Mouse (Mus musculus) small intestine, adult 2 months (tissue): ENCODE results near the gene Tsen34.
"Not testable (repeated sequence)": the region's sequence is repeated elsewhere in the genome, so short reads cannot be mapped to it uniquely, and the experiment has no call there.

Source experiments
- CTCF ChIP-seq: fragments of 200-500 bp; IDR thresholded peaks from 2 replicates; pipeline ENCODE4 v1.5.1; 2012; ENCODE audit warnings: low read depth, mild to moderate bottlenecking, control low read depth, inconsistent platforms, low read length, moderate library complexity, mixed read lengths; ENCODE audit not compliant: insufficient replicate concordance, insufficient read length; ENCODE audit errors: extremely low read depth
- POLR2A ChIP-seq: fragments of 200-500 bp; IDR thresholded peaks from 2 replicates; pipeline ENCODE4 v1.6.1; 2012; ENCODE audit warnings: low read depth, mild to moderate bottlenecking, control low read depth, inconsistent platforms, low read length, moderate library complexity

GRCm38 (mm10) chr7:3725459-3725858 is 32.8 kb downstream of the Tsen34 start:
- not testable (repeated sequence) for TF ChIP-seq CTCF, POLR2A
